8 mouse cellular contexts compared by ENCODE assay signal in the genomic region with DNA sequence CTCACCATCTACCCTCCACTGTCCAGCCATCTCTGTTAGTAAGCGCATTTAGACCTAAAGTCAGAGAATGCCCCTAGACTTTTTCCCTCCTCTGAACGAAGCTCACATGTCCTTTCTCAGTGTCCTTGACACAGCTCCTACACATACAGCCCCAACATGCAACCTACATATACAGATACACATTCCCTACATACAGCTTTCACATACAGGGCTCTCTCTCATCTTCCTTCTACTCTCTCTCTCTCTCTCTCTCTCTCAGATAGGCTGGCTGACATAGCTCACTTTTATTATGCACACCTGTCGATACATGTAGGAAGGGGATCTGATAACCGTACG. TPM values are rescaled to one million over a fixed set of nuclear protein-coding genes. Genes with fewer than 3 reads are reported as not detected.
A peak's percentile ranks its signal among the peaks of the same experiment; 100 is the strongest.
DNase-seq lines count a peak whose midpoint lies in the region; ATAC-seq and TF ChIP-seq lines count a peak whose summit lies in the region.

No protein-coding gene starts in this region.

- no peak for DNase-seq in heart, postnatal 0 days (ENCODE audit: low spot score)
- no peak for DNase-seq in heart, adult 18-20 months
- DNase-seq in layer of hippocampus, adult 8-10 months (ENCODE audit: low spot score in 2 of 2), result no peak
- DNase-seq in urinary bladder, postnatal 25 days (ENCODE audit: low spot score), result no peak
- DNase-seq in embryo, embryonic 11 days, result no peak

- no peaks in the 10 kb centered on the region for H3K9me3 ChIP-seq in heart, postnatal 0 days (replicated peaks; ENCODE audit: control insufficient read depth, low read length)
- H3K9me3 ChIP-seq in hindbrain, embryonic 12.5 days (replicated peaks), result no peaks in the 10 kb centered on the region
- H3K9me3 ChIP-seq in midbrain, embryonic 12.5 days, result no peaks in the 10 kb centered on the region

- no peaks in the 10 kb centered on the region for H3K27me3 ChIP-seq in heart, postnatal 0 days (ENCODE audit: control insufficient read depth, insufficient read depth, low read length)
- no peaks in the 10 kb centered on the region for H3K27me3 ChIP-seq in hindbrain, embryonic 12.5 days
- H3K27me3 ChIP-seq in midbrain, embryonic 12.5 days, result no peaks in the 10 kb centered on the region

- no peaks in the 10 kb centered on the region for H3K36me3 ChIP-seq in heart, postnatal 0 days (replicated peaks; ENCODE audit: control insufficient read depth, insufficient read depth, low read length)
- peaks cover 4% of the 10 kb centered on the region; the same call in 1 of the 2 replicates for H3K36me3 ChIP-seq in hindbrain, embryonic 12.5 days
- H3K36me3 ChIP-seq in midbrain, embryonic 12.5 days, result no peaks in the 10 kb centered on the region

- H3K4me1 ChIP-seq in heart, postnatal 0 days (ENCODE audit: control insufficient read depth, insufficient read depth), result peaks cover 12% of the 10 kb centered on the region; the same call in 1 of the 2 replicates
- H3K4me1 ChIP-seq in bone marrow macrophage, adult 2 months (ENCODE audit: control insufficient read depth, insufficient read depth, low read length), result no peaks in the 10 kb centered on the region; the same call in 1 of the 2 replicates
- peaks cover 13% of the 10 kb centered on the region; the same call in 1 of the 2 replicates for H3K4me1 ChIP-seq in hindbrain, embryonic 12.5 days
- H3K4me1 ChIP-seq in midbrain, embryonic 12.5 days, result peaks cover 10% of the 10 kb centered on the region; the same call in 1 of the 2 replicates

- no peak; the same call in 1 of the 2 replicates for ATAC-seq in heart, postnatal 0 days (ENCODE audit: insufficient read depth, low read depth)
- peak; percentile 36; the same call in 1 of the 2 replicates for ATAC-seq in hindbrain, embryonic 12.5 days (ENCODE audit: low FRiP score)
- no peak; the same call in 1 of the 2 replicates for ATAC-seq in midbrain, embryonic 12.5 days (ENCODE audit: low FRiP score, low read depth)

- no peak for TF ChIP-seq EP300 in heart, postnatal 0 days (IDR thresholded peaks at IDR 0.05; ENCODE audit: low read depth)

- WGBS in heart, postnatal 0 days, result 24% methylated on average over 5 of the region's 5 CpGs
- 61% methylated on average over 5 of the region's 5 CpGs for WGBS in hindbrain, embryonic 12.5 days
- 57% methylated on average over 5 of the region's 5 CpGs for WGBS in midbrain, embryonic 12.5 days

- no peak for TF ChIP-seq CTCF in heart, postnatal 0 days (IDR thresholded peaks at IDR 0.05; ENCODE audit: low read depth)
- TF ChIP-seq CTCF in bone marrow macrophage, adult 2 months (IDR thresholded peaks at IDR 0.05; ENCODE audit: low read depth, low read length), result no peak

- TF ChIP-seq POLR2A in bone marrow macrophage, adult 2 months (IDR thresholded peaks at IDR 0.05; ENCODE audit: borderline replicate concordance, low read depth, low read length), result no peak

- peak overlapping the region; percentile 85 for H3K4me2 ChIP-seq in heart, postnatal 0 days (ENCODE audit: low read depth, low read length)
- H3K4me2 ChIP-seq in hindbrain, embryonic 12.5 days (replicated peaks), result peak overlapping the region; percentile 82
- H3K4me2 ChIP-seq in midbrain, embryonic 12.5 days (replicated peaks), result peak overlapping the region; percentile 61

- H3K4me3 ChIP-seq in heart, postnatal 0 days (ENCODE audit: low read depth, low read length), result peak overlapping the region; percentile 91
- H3K4me3 ChIP-seq in bone marrow macrophage, adult 2 months (ENCODE audit: insufficient read depth, low read length), result peak overlapping the region; percentile 76
- peak overlapping the region; percentile 94 for H3K4me3 ChIP-seq in hindbrain, embryonic 12.5 days
- peak overlapping the region; percentile 67 for H3K4me3 ChIP-seq in midbrain, embryonic 12.5 days

- H3K9ac ChIP-seq in heart, postnatal 0 days (replicated peaks; ENCODE audit: low read depth, low read length), result peak overlapping the region; percentile 90
- H3K9ac ChIP-seq in hindbrain, embryonic 12.5 days, result peak overlapping the region; percentile 92
- peak overlapping the region; percentile 68 for H3K9ac ChIP-seq in midbrain, embryonic 12.5 days (replicated peaks)

- H3K27ac ChIP-seq in heart, postnatal 0 days (ENCODE audit: low read depth), result peak overlapping the region; percentile 75; the same call in 1 of the 2 replicates
- H3K27ac ChIP-seq in bone marrow macrophage, adult 2 months (ENCODE audit: insufficient read depth, low read depth, low read length), result no peak overlapping the region
- H3K27ac ChIP-seq in hindbrain, embryonic 12.5 days, result peak overlapping the region; percentile 81; the same call in 1 of the 2 replicates
- no peak overlapping the region for H3K27ac ChIP-seq in midbrain, embryonic 12.5 days (replicated peaks)

RNA-seq across cellular contexts. Expression of a gene that starts 0.7 kb away (rescaled TPM):
- 24.8 and 27.7 TPM in 2 replicates for total RNA-seq in heart, postnatal 0 days (2014; rRNA removed; ENCODE audit: low replicate concordance)
- 11.2 and 11.6 TPM in 2 replicates for polyA plus RNA-seq in heart, postnatal 0 days (2015; fragmentation: Nextera tagmentation; extraction: Ambion mirVana)
- total RNA-seq in heart, adult 18-20 months (2021), result 10 to 100 TPM; 27.9 to 28.1 TPM
- 0.32 and 0.37 TPM in 2 replicates for polyA plus RNA-seq in bone marrow macrophage, adult 2 months (2012; ENCODE audit: insufficient read depth, insufficient read length, missing spikeins)
- polyA plus RNA-seq in hindbrain, embryonic 12.5 days (2016; fragmentation: Nextera tagmentation; extraction: Ambion mirVana), result 8.9 and 9.3 TPM in 2 replicates
- polyA plus RNA-seq in midbrain, embryonic 12.5 days (2016; fragmentation: Nextera tagmentation; extraction: Ambion mirVana), result 9.9 and 10.1 TPM in 2 replicates
- 10 to 100 TPM; 59.8 to 71.7 (median 64.2) TPM for total RNA-seq in layer of hippocampus, adult 8-10 months (2022)

RNA-seq across cellular contexts. Expression of a gene that starts 6.2 kb away (rescaled TPM):
- total RNA-seq in heart, postnatal 0 days (2014; rRNA removed; ENCODE audit: low replicate concordance), result 0.04 and 0.58 TPM in 2 replicates
- polyA plus RNA-seq in heart, postnatal 0 days (2015; fragmentation: Nextera tagmentation; extraction: Ambion mirVana), result 0.19 and 0.40 TPM in 2 replicates
- total RNA-seq in heart, adult 18-20 months (2021), result 1 to 10 TPM; 2.0 to 2.5 TPM
- polyA plus RNA-seq in bone marrow macrophage, adult 2 months (2012; ENCODE audit: insufficient read depth, insufficient read length, missing spikeins), result not detected in 2 replicates
- polyA plus RNA-seq in hindbrain, embryonic 12.5 days (2016; fragmentation: Nextera tagmentation; extraction: Ambion mirVana), result 1.0 and 2.3 TPM in 2 replicates
- 0.34 and 0.63 TPM in 2 replicates for polyA plus RNA-seq in midbrain, embryonic 12.5 days (2016; fragmentation: Nextera tagmentation; extraction: Ambion mirVana)
- total RNA-seq in layer of hippocampus, adult 8-10 months (2022), result 10 to 100 TPM; 24.3 to 30.1 (median 27.6) TPM

Comparison
In these comparisons a context has a peak if more than half of its experiments do, and no peak if none do; other contexts are left out.
1. H3K27ac ChIP-seq: peak in heart, postnatal 0 days (single experiment) and hindbrain, embryonic 12.5 days (single experiment); none in bone marrow macrophage, adult 2 months (single experiment) and midbrain, embryonic 12.5 days (single experiment).
2. Peak in every context shown above with its lines, with median percentiles within 50 percentile points of each other: H3K4me2 ChIP-seq, H3K4me3 ChIP-seq and H3K9ac ChIP-seq.